Mouse (Mus musculus) kidney, embryonic 16.5 days (tissue): ENCODE results near the gene Gm12845. TPM values are rescaled to one million over a fixed set of nuclear protein-coding genes. Genes with fewer than 3 reads are reported as not detected.

Experiments used
- ATAC-seq: fragments of 200-750 bp; cut with Nextera tagmentation; 2 replicates; pipeline ENCODE4 v1.8.0; 2017; ENCODE audit warnings: moderate TSS enrichment; ENCODE audit not compliant: low FRiP score, low TSS enrichment
- H3K27ac ChIP-seq: fragments of 300-500 bp; sonication (generic); 2 replicates; pipeline ENCODE4 v1.5.1; 2014; ENCODE audit warnings: low read length
- H3K27me3 ChIP-seq: fragments of 300-500 bp; sonication (generic); 2 replicates; pipeline ENCODE4 v1.6.1; 2014; ENCODE audit warnings: low read length, control low read depth, mixed read lengths; ENCODE audit not compliant: insufficient read depth
- H3K36me3 ChIP-seq: fragments of 300-500 bp; sonication (generic); 2 replicates; pipeline ENCODE4 v1.6.1; 2014; ENCODE audit warnings: low read length, control low read depth, mixed read lengths; ENCODE audit not compliant: insufficient read depth
- H3K4me1 ChIP-seq: fragments of 300-500 bp; sonication (generic); 2 replicates; pipeline ENCODE4 v1.6.1; 2014; ENCODE audit warnings: low read length, control low read depth, mixed read lengths; ENCODE audit not compliant: insufficient read depth
- H3K4me2 ChIP-seq: fragments of 300-500 bp; sonication (generic); replicated peaks from 2 replicates; pipeline ENCODE4 v1.6.1; 2014; ENCODE audit warnings: low read depth, low read length
- H3K4me3 ChIP-seq: fragments of 300-500 bp; sonication (generic); 2 replicates; pipeline ENCODE4 v1.5.1; 2014; ENCODE audit warnings: mild to moderate bottlenecking, low read length
- H3K9ac ChIP-seq: fragments of 300-500 bp; sonication (generic); replicated peaks from 2 replicates; pipeline ENCODE4 v1.6.1; 2014; ENCODE audit warnings: low read length
- H3K9me3 ChIP-seq: fragments of 300-500 bp; sonication (generic); 2 replicates; pipeline ENCODE4 v1.6.1; 2016; ENCODE audit warnings: low read length, control low read depth
- WGBS: fragments of 180-500 bp; shearing (Covaris S2); extraction: QIAGEN DNeasy Blood & Tissue Kit; methylation state at CpG from one replicate; pipeline ENCODE4 v1.1.7; 2014; 5-methylcytosine and 5-hydroxymethylcytosine counted together
- polyA plus RNA-seq: library from polyadenylated mRNA; unstranded; fragments of >200 nt; fragmentation: Nextera tagmentation; extraction: Ambion mirVana; gene quantifications from 2 replicates; pipeline ENCODE4 v1.2.1, GENCODE M21; 2015

The Gm12845 gene
- not detected in 2 replicates for polyA plus RNA-seq

- H3K27me3 ChIP-seq: no peaks in the 10 kb centered on the region
- H3K9me3 ChIP-seq: no peaks in the 10 kb centered on the region
- H3K4me3 ChIP-seq: no peak within 1 kb of the TSS
- no peak within 1 kb of the TSS for H3K4me2 ChIP-seq
- H3K36me3 ChIP-seq: no peaks in the 10 kb centered on the region
- no peaks in the 10 kb centered on the region for H3K4me1 ChIP-seq
- H3K27ac ChIP-seq: no peak within 1 kb of the TSS
- WGBS: 79% methylated on average over 1 of the region's 1 CpGs
- ATAC-seq: no peak
- no peak within 1 kb of the TSS for H3K9ac ChIP-seq
These were observed at the start of gene Gm12845 for GRCm38 (mm10) chr4:117724112-117724511. TSS of gene Gm12845 (plus strand) at chr4:117724412.

GRCm38 (mm10) chr4:117676903-117677302, 47.3 kb upstream of the Gm12845 start:
- Histone ChIP-seq H3K27me3 (no peaks in the 10 kb centered on the region), H3K4me2 (no peak overlapping the region), H3K4me1 (peaks cover 9% of the 10 kb centered on the region), H3K27ac (no peak overlapping the region), H3K9me3 (no peaks in the 10 kb centered on the region), H3K9ac (no peak overlapping the region), H3K36me3 (peaks cover 56% of the 10 kb centered on the region), H3K4me3 (no peak overlapping the region)
- WGBS: 19% methylated on average over 3 of the region's 3 CpGs
- ATAC-seq: peak; percentile 25; the same call in 1 of the 2 replicates

GRCm38 (mm10) chr4:117680963-117681362, 43.2 kb upstream of the Gm12845 start:
- no peak for ATAC-seq

GRCm38 (mm10) chr4:117681931-117682461, 42.2 kb upstream of the Gm12845 start, which contains the start of gene Dmap1:
TSS of gene Dmap1 (minus strand) at chr4:117682273.
- Histone ChIP-seq H3K27ac (no peak within 1 kb of the TSS; the same call in 1 of the 2 replicates), H3K27me3 (no peaks in the 10 kb centered on the region), H3K4me2 (peak within 1 kb of the TSS; percentile 90), H3K4me1 (peaks cover 9% of the 10 kb centered on the region), H3K4me3 (peak within 1 kb of the TSS; percentile 95), H3K9me3 (no peaks in the 10 kb centered on the region), H3K36me3 (peaks cover 18% of the 10 kb centered on the region), H3K9ac (peak within 1 kb of the TSS; percentile 94)
- under 1% methylated on average over 33 of the region's 33 CpGs for WGBS
- ATAC-seq: peak; percentile 87

More at GRCm38 (mm10) chr4:117680963-117681362, 43.2 kb upstream of the Gm12845 start:
- Histone ChIP-seq H3K4me2 (peak overlapping the region; percentile 90), H3K27me3 (no peaks in the 10 kb centered on the region), H3K9me3 (no peaks in the 10 kb centered on the region), H3K36me3 (peaks cover 25% of the 10 kb centered on the region), H3K9ac (peak overlapping the region; percentile 94), H3K4me3 (peak overlapping the region; percentile 95), H3K4me1 (peaks cover 9% of the 10 kb centered on the region), H3K27ac (no peak overlapping the region)
- 79% methylated on average over 6 of the region's 6 CpGs for WGBS

- peak overlapping the region; percentile 90 for H3K4me2 ChIP-seq
- H3K27me3 ChIP-seq: no peaks in the 10 kb centered on the region
- H3K4me1 ChIP-seq: peaks cover 9% of the 10 kb centered on the region
- H3K9me3 ChIP-seq: no peaks in the 10 kb centered on the region
- peaks cover 18% of the 10 kb centered on the region for H3K36me3 ChIP-seq
- ATAC-seq: no peak
- peak overlapping the region; percentile 94 for H3K9ac ChIP-seq
- H3K27ac ChIP-seq: no peak overlapping the region
- H3K4me3 ChIP-seq: peak overlapping the region; percentile 95
These were observed 41.7 kb upstream of the Gm12845 start for GRCm38 (mm10) chr4:117682463-117682862.

- Histone ChIP-seq H3K27me3 (no peaks in the 10 kb centered on the region), H3K9ac (no peak overlapping the region), H3K4me3 (no peak overlapping the region), H3K9me3 (no peaks in the 10 kb centered on the region), H3K4me1 (peaks cover 9% of the 10 kb centered on the region), H3K4me2 (no peak overlapping the region), H3K27ac (no peak overlapping the region), H3K36me3 (peaks cover 15% of the 10 kb centered on the region)
- WGBS: 76% methylated on average over 6 of the region's 6 CpGs
- no peak for ATAC-seq
These were observed 41.0 kb upstream of the Gm12845 start for GRCm38 (mm10) chr4:117683048-117683768.

GRCm38 (mm10) chr4:117686354-117686753, 37.9 kb upstream of the Gm12845 start:
- no peaks in the 10 kb centered on the region for H3K27me3 ChIP-seq
- H3K4me1 ChIP-seq: peaks cover 2% of the 10 kb centered on the region
- H3K9me3 ChIP-seq: no peaks in the 10 kb centered on the region
- no peak overlapping the region for H3K9ac ChIP-seq
- WGBS: 82% methylated on average over 4 of the region's 4 CpGs
- H3K36me3 ChIP-seq: no peaks in the 10 kb centered on the region
- H3K4me3 ChIP-seq: no peak overlapping the region
- no peak for ATAC-seq
- H3K4me2 ChIP-seq: no peak overlapping the region
- no peak overlapping the region for H3K27ac ChIP-seq

- no peaks in the 10 kb centered on the region for H3K36me3 ChIP-seq
- no peak overlapping the region for H3K4me3 ChIP-seq
- no peaks in the 10 kb centered on the region for H3K27me3 ChIP-seq
- H3K4me2 ChIP-seq: no peak overlapping the region
- 4% methylated on average over 7 of the region's 7 CpGs for WGBS
- H3K9me3 ChIP-seq: no peaks in the 10 kb centered on the region
- ATAC-seq: no peak
- no peaks in the 10 kb centered on the region for H3K4me1 ChIP-seq
- no peak overlapping the region for H3K27ac ChIP-seq
- no peak overlapping the region for H3K9ac ChIP-seq
These were observed 18.9 kb upstream of the Gm12845 start for GRCm38 (mm10) chr4:117705361-117705760.

- no peaks in the 10 kb centered on the region for H3K27me3 ChIP-seq
- no peaks in the 10 kb centered on the region for H3K36me3 ChIP-seq
- no peak overlapping the region for H3K4me3 ChIP-seq
- H3K4me1 ChIP-seq: no peaks in the 10 kb centered on the region
- no peak overlapping the region for H3K9ac ChIP-seq
- no peak overlapping the region for H3K4me2 ChIP-seq
- H3K27ac ChIP-seq: no peak overlapping the region
- H3K9me3 ChIP-seq: no peaks in the 10 kb centered on the region
- 58% methylated on average over 3 of the region's 3 CpGs for WGBS
- ATAC-seq: no peak
These were observed 15.2 kb upstream of the Gm12845 start for GRCm38 (mm10) chr4:117708780-117709550.
